Mouse (Mus musculus) heart, adult 2 months (tissue): ENCODE measurements at regions not wholly inside any gene's neighbourhood (a gene's known extent, or its start where the extent isn't known, plus 50 kb on each side); places are given as distances from the start of the nearest gene placed in this dataset.

ENCODE experiments used
- CTCF ChIP-seq: fragments of 200-600 bp; IDR thresholded peaks from 2 replicates; pipeline ENCODE4 v1.8.1; 2022; ENCODE audit warnings: antibody characterized with exemption, mild to moderate bottlenecking, moderate library complexity
- POLR2A ChIP-seq: fragments of 200-500 bp; IDR thresholded peaks from 2 replicates; pipeline ENCODE4 v1.6.1; 2011; ENCODE audit warnings: mild to moderate bottlenecking, low read depth, low read length, control low read depth; ENCODE audit not compliant: insufficient read depth

GRCm38 (mm10) chr13:6901682-6902081, 253.1 kb upstream of the Pfkp start:
- TF ChIP-seq CTCF (no peak), POLR2A (no peak)
